Mouse (Mus musculus) lung, postnatal 10 days (tissue): ENCODE results near the gene Mmp9.

Experiments used
- DNase-seq: peaks from one replicate; pipeline ENCODE4 v3.0.0; 2021

Mmp9 gene

DNA sequence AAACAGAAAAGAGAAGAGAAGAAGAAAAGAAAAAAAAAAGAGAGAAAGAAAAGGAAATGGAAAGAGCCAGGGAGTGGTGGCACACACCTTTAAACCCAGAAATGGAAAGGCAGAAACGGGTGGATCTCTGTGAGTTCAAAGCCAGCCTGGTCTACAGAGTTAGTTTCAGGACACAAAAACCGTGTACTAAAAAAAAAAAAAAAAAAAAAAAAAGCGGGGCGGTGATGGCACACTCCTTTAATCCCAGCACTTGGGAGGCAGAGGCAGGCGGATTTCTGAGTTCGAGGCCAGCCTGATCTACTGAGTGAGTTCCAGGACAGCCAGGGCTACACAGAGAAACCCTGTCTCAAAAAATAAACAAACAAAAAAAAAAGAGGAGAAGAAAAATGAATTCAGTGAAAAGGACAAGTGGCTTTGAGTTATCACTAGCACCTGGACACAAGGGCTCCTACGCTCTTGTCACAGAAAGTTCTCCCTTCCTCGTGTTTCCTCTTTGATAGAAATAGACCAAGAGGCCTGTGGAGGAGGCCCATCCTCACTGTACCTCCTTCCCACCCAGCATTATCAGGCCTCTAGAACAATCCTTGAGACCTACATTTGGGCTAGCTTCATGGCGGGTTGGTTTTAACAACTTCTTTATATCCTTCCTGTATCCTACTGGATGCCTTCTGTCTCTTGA is 27.7 kb upstream of the Mmp9 start:
- no peak for DNase-seq

DNA sequence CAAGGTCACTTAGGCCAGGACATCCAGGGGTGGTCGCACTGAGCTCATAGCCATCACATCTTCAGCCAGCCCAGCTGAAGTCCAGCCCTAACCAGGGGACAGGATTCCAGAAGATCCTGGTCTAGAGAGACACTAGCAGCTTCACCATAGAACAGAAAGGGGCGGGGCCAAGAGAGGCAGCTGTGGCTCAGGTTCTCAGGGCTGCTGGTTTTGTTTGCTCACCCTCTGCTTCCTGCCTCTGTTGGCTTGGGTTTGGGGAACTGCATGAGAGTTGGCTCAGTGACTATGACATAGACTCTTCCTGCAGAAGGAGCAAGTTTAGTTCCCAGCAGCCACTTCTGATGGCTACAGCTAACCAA is 27.2 kb upstream of the Mmp9 start:
- peak; percentile 68 for DNase-seq

DNA sequence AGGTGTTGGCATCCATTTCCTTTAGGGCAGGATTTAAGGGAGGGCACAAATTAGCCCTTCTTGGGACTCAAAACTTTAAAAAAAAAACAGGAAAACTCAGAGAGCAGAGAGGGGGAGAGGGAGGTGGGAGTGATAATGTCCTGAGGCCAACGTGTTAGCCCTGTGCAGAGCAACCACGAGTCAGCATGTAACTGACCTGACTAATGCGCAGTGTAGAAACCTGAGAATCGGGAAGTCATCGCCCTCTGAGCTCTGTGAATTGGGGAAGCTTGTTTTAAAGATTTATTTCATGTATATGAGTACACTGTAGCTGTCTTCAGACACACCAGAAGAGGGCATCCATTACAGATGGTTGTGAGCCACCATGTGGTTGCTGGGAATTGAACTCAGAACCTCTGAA is 23.8 kb upstream of the Mmp9 start:
- DNase-seq = no peak

DNA sequence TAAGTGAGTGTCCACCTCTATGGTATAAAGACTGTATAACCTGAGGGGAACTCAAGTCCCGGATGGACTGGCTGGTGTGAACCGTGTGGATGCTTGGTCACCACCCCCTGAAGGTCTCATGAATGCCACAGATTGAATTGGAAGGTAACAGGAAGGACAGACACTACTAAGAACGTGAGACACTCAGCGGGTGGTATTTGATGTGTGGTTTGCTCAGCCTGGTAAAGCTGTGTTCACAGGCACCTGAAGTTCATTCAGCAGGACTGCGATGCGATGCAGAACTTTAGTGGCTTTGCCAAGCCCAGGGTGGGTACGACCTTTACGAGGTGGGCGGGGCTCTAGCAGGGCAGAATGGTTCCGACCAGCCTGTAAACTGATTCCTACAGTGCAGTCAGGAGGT is 23.2 kb upstream of the Mmp9 start:
- no peak for DNase-seq

DNA sequence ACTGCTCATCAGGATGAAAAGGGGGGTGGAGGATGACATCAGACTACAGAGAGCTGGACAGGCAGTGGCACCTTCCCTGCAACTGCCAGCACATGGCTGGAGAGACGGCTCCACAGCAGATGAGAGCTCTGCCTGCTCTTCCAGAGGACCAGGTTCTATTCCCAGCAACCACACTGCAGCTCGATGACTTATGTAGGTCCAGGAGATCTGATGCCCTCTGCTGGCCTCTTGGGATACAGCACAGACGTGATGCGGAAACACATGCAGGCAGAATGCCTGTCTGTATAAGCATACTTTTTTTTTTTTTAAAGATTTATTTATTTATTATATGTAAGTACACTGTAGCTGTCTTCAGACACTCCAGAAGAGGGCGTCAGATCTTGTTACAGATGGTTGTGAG is 22.3 kb upstream of the Mmp9 start:
- DNase-seq = peak; percentile 40

DNA sequence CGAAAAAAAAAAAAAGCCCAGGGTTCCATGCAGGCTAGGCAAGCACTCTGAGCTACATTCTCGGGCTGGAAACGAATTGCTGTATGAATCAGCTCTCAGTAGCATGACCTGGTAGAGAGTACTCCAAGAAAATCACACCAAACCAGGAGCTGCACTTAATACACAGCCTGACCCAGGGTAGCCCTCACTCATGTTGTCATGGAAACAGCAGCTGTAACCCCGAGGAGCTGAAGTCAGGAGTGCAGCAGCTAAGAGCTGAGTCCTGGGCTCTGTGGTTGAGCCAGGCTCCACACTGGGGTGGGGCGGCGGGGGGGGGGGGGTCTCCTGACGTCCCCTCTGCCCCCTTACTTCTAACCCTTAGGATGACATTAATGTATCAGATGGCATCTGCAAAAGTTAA is 18.6 kb upstream of the Mmp9 start:
- DNase-seq = no peak

DNA sequence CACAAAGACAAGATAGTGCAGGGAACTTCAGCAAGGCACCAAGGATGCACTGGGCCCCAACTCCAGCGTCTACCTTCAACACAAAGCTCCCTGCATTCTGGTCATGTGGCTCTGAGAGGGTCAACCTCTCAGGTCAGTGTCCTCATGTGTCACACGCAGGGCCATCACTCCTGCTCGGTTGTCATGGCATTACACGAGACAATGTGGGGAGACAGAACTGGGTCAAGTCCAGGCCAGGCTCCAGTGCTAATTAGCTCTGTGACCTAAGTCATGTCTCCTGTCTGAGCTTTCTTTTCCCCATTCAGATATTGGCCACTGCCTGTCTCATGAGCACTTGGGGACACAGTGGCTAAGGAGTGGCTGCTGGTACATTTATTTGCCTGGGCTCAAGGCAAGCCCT is 17.3 kb upstream of the Mmp9 start:
- no peak for DNase-seq

DNA sequence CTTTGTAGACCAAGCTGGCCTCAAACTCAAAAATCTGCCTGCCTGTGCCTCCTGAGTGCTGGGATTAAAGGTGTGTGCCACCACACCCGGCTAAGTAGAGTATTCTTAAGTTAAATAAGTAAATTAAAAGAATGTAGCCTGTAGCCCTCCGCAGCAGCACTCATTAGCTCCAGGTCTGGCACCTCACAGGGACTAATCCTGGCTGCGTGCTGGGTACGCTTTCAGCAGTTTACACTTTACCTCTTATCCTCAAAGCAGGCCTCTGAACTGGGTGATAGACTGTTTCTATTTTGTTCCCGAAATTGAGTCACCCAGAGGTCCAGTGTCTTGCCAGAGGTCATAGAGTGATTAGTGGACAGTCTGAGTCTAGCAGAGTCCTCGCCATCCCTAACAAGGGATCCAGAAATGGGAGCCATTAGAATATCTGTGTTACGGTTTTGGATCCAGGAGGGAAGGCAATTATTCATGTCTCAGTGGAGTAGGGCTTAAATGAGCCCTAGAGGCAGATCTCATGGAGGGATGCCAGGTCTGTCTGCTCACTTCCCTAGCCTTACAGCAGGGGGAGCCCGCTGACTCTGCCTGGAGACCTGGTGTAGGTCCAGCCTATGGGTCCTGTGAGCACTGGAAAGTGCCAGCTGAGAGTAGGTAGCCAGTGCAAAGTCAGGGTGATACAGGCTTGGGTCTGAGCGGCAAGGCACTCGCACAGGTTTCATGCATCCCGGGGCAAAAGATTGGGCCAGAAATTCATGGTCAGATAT is 16.3 kb upstream of the Mmp9 start:
- DNase-seq = peak; percentile 93

DNA sequence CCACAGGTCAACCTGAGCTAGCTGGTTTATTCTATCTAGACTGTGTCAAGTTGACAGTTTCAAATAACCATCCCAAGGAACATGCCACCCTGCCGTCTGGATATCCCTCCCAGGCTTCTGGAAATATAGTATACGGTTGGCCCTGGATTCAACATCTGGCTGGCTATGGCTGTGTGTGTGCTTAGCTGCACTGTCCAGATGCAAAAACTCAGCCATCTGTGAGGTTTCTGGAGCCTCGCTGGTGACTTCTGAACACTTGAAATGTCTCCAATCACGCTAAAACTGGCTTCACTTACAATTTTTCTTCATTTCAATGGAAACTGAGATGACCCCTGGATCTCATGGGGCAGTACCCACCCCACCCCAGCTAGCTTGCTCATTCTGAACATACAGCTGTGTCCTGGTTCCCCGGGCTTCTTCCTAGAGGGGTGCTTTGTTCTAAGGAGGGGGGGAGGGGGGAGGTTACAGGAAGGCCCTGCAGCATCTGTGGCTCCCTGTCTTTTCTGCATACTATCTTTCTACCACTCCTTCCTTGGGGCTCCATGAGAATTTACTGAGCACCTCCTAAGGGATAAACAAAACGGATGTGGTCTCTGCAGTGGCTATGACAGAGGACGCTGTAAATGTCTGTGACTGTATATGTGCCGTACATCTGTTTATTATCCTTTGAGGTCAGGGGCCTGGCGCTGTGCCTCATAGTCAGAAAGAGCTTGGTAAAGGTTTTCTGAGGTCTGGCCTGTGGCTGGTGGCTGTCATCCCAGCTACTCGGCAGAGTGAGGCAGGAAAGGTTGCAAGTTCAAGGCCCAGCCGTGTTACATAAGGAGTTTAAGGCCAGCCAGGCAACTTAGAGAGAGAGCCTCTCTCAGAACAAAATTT is 9.6 kb upstream of the Mmp9 start:
- no peak for DNase-seq

DNA sequence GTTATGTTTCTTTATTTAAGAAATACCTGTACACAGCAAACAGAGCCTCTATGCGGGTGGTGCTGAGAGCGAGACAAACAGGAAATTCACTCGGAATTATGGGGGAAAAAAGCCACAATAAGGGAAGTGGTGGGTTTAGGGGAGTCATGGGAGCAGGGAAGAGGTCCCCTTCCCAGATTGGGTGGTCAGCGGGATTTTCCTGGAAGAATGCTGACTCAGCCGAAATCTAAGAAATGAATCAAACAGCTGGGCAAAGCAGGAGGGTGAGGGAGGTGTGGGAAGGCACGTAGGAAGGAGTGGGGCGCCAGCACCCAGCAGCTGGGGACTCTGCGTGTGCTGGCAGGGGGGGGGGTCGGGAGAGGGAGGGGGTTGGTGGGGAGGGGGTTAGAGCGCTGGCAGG is 7.0 kb upstream of the Mmp9 start:
- DNase-seq = no peak

DNA sequence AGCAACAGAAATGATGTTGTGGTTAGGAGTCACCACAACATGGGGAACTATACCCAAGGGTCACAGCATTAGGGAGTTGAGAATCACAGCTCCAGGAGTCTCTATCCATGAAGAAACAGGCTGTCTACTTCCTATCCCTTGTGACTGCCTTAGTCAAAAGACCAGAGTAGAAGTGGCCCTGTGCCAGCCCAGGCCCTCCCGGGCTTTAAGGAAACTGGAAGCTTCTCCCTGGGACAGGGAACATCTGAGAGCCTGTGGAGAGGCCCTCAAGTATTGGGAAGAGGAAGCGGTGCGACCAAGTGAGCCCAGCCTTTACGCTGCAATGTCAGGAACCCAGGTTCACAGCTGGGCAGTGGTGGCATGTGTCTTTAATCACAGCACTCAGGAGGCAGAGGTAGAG is 4.6 kb upstream of the Mmp9 start:
- DNase-seq = no peak

DNA sequence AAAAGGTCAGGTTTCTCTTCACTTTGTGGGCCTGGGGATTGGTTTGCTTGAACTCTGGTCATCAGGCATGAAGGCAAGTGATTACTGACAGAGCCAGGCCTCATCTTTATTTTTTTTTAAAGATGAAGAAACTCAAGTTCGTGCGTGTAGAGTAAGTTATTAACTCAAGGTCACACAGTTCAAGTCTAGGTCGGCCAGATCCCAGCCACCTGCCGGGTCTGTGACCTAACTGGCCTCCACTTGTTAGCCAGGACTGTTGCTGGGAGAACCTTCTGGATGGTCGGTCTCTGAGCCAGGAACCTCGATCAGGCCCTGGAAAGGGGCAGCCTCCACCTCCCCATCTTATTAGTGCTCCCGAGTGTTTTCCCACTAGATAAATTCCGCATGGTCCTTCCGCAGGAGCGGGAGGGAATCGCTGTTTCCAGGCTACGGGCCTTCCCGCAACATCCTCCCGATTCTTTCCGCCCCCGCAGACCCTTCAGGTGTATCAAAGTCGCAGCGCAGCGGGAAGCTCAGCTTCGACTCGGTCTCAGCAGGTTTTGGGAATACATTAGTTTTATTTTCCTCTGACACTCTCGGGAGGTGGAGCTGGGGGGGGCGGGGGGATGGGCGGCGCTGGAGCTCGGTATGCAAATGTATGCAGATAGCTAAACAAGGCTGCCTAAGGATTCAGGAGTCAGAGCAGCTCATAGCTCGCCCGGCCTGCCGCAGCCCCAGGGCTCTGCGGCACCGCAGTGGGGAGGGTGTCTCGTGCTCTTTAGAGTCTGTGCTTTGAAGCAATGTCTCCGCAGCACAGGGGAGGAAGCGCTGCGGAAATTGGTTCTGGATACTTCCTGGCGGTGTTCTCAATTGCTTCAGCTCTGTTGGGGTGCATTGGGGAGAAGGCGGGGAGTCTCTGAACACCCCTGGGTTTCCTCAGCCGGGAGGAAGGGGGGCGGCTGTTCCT is 2.2 kb upstream of the Mmp9 start:
- DNase-seq = no peak

DNA sequence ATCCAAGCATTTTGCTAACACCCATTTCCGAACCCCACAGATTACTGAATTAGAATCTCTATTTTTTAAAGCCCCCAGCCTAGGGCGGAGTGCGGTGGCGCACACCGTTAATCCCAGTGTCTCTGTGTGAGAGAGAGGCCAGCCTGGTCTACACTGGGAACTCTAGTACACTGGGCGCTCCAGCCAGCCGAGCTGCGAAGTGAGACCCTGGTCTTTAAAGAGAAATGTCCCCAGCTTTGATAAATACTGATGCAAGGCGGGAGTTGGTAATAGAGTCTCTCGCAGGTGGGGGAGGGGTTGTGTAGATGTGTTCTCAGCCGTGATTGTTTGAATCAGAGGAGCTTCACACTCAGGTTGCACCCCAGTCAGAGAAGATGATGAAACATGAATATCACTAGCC is 1.5 kb upstream of the Mmp9 start:
- DNase-seq = no peak

DNA sequence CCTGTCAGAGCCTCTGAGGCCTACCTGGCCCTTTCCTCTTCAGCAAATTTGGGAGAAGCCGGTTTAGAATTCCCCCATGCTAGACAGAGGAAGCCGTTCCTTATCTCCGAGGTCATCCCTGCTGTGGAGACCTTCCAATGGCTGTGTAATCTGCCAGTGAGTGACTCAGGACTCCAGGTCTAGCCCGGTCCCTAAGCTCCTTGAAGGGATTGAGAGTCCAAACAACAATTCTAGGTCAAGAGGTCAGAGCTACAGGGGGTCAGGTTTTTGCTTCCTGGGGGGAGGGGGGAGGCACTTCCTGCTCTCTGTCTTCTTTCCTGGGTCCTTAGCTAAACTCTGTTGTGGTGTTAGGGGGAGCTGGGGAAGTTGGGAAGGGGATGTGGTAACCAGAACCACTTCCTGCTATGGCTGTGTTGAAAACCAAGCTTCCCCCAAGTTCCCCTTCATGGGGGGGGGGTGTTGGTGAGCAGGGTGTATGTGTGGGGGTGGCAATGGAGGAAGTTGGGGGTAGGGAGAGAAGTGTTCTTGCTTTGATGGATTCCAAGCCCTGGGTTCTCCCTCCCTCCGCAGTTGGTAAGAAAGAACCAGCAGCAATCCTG is 2.2 kb downstream of the Mmp9 start:
- no peak for DNase-seq

DNA sequence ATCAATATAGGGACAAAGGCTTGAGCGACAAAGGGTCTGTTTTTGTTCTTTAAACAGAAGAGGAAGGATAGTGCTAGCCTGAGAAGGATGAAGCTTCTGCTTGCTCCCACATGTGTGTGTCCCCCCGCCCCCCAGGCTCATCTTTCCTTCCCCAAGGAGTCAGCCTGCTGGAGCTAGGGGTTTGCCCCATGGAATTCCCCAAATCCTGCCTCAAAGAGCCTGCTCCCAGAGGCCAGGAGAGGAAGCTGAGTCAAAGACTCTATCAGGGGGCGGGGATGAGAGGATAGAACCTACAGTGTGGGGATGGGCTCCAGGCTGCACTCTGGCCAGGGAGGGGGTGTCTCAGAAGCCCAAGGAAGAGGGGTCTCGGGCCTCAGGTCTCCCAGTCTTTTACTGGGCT is 6.9 kb downstream of the Mmp9 start:
- no peak for DNase-seq

DNA sequence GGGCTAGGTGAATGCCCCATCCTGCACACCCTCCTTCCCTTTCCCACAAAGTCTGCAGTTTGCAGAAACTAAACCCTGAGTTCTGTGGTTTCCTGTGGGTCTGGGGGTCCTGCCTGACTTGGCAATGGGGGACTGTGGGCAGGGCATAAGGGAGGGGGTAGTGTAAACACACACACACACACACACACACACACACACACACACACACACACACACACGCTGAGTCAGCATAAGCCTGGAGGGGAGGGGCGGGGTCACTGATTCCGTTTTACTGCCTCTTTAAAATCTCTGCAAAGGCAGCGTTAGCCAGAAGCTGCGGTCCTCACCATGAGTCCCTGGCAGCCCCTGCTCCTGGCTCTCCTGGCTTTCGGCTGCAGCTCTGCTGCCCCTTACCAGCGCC is 7.3 kb downstream of the Mmp9 start:
- no peak for DNase-seq

DNA sequence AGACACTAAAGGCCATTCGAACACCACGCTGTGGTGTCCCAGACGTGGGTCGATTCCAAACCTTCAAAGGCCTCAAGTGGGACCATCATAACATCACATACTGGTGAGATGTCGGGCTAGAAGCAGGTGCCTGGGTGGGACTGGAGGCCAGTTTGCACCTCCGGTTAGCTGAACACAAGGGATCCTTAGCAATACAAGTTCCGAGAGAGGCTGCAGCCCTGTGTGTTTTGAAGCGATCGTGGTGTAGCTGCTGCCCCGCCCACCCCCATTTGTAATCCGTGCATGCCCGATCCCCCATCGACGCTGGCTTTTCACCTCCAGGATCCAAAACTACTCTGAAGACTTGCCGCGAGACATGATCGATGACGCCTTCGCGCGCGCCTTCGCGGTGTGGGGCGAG is 8.4 kb downstream of the Mmp9 start:
- no peak for DNase-seq

DNA sequence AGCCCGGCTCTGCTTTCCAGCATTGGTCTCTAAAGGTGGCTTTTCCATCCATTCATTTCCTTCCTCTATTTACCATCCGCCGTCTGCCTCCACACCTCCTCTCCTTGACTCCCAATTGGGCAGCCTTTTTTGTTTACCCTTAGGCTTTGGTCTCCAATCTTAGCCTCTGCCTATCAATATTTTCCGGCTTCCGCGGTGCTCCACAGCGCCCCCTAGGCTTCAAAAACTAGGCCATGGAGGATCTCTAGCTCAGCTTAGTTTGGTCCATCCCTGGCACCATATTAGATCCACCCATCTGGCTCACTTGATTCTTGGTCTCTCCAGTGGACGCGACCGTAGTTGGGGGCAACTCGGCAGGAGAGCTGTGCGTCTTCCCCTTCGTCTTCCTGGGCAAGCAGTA is 9.9 kb downstream of the Mmp9 start:
- DNase-seq = no peak

DNA sequence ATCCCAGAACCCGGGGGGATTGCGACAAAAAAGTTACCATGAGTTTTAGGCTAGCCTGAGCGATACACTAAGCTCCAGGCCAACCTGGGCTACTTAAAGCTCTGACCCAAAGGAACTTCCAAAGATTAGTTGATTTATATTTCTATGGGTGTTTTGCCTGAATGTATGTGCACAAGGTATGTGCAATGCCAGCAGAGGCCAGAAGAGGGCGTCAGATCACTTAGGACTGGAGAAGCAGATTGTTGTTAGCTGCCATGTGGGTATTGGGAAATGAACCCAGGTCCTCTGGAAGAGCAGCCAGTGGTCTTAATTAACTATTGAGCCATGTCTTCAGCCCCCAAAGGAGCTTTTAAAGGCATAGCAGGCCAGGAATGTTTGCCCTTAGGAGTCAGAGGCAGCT is 11.2 kb downstream of the Mmp9 start:
- DNase-seq = no peak

DNA sequence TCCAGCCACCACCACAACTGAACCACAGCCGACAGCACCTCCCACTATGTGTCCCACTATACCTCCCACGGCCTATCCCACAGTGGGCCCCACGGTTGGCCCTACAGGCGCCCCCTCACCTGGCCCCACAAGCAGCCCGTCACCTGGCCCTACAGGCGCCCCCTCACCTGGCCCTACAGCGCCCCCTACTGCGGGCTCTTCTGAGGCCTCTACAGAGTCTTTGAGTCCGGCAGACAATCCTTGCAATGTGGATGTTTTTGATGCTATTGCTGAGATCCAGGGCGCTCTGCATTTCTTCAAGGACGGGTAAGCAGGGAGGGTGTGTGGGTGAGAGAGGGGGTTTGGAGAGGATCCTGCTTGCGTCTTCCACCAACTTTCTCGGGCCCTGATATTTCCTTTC is 11.9 kb downstream of the Mmp9 start:
- no peak for DNase-seq

DNA sequence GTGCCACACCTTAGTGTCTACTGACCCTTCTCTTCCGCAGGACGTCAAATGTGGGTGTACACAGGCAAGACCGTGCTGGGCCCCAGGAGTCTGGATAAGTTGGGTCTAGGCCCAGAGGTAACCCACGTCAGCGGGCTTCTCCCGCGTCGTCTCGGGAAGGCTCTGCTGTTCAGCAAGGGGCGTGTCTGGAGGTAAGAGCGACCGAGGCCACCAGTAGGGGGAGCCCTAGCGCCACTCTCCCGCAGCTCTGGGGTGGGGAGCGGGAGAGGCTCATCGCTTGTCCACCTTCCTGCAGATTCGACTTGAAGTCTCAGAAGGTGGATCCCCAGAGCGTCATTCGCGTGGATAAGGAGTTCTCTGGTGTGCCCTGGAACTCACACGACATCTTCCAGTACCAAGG is 12.6 kb downstream of the Mmp9 start:
- peak; percentile 86 for DNase-seq

DNA sequence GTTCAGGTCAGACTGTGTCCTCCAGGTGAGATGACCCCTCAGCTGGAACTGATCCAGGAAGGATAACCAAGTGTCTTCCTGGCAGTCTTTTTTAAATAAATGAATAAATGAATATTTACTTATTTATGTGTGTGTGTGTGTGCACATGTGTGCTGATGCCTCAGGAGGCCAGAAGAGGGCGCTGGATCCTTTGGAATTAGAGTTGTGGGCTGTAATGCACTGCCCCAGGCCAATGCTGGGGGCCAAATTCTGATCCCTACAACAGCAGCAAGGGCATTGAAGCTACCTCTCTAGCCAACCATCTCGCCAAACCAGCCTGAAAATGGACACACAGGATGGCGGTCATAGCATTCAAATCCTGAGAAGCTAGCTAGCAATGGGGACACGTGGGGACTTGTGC is 15.1 kb downstream of the Mmp9 start:
- no peak for DNase-seq

DNA sequence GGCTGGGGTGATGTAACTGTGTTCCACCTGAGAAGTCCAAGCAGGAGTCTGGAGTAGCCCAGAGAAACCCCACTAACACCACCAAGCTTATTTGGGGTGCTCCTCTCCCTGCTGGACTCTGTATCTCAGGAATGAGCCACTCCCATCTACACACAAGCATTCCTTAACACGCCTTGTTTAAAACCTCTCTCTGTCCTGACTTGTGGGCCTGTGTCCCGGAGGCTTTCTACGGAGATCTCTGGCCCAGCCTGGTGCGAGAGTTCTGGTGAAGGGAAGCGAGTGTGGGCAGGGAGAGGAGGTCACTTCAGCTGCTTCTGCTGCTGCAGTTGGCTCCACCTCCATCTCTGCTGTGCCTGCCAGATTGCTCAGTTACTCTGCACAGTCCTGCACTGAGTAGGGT is 15.6 kb downstream of the Mmp9 start:
- no peak for DNase-seq
